Mouse (Mus musculus): Measurements from ENCODE around the gene Fgf6. TPM values are rescaled to one million over a fixed set of nuclear protein-coding genes. Genes with fewer than 3 reads are reported as not detected.

Fgf6 gene
- polyA plus RNA-seq, 1 experiment from 2014 or later: 4.8 TPM

DNA sequence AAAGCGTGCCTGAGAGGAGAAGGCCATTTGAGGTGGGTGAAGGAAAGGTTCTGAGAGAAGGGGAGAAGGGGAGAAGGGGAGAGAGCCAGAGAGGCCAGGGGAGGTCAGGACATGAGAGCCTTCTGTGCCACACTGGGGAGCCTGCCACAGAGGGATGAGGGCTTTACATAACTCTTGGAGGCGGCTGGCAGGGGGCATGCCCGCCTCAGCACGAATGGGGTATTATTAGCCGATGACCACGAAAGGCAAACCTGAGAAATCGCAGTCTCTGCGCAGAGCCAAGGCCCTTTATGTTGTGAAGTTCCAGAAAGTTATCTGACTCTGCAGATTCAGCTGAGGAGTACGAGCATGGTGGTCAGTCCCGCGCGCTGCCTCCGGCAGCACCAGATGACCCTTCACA, 5.4 kb upstream of the Fgf6 start:
- Histone ChIP-seq H3K27ac (replicated peaks; ENCODE audit: low read depth, low read length) (no peak overlapping the region), H3K4me3 (ENCODE audit: low read depth, low read length) (no peak overlapping the region), H3K27me3 (replicated peaks; ENCODE audit: control insufficient read depth, insufficient read depth, low read length) (no peaks in the 10 kb centered on the region), H3K4me2 (ENCODE audit: low read depth, low read length) (no peak overlapping the region), H3K36me3 (ENCODE audit: control insufficient read depth, insufficient read depth, low read length) (no peaks in the 10 kb centered on the region), H3K4me1 (ENCODE audit: control insufficient read depth, insufficient read depth, low read length) (no peaks in the 10 kb centered on the region), H3K9me3 (ENCODE audit: control insufficient read depth, low read length) (no peaks in the 10 kb centered on the region), H3K9ac (ENCODE audit: low read depth, low read length) (no peak overlapping the region)
- WGBS: 87% methylated on average over 13 of the region's 13 CpGs
- DNase-seq (ENCODE audit: low spot score) (no peak), ATAC-seq (ENCODE audit: low read depth) (no peak)

DNA sequence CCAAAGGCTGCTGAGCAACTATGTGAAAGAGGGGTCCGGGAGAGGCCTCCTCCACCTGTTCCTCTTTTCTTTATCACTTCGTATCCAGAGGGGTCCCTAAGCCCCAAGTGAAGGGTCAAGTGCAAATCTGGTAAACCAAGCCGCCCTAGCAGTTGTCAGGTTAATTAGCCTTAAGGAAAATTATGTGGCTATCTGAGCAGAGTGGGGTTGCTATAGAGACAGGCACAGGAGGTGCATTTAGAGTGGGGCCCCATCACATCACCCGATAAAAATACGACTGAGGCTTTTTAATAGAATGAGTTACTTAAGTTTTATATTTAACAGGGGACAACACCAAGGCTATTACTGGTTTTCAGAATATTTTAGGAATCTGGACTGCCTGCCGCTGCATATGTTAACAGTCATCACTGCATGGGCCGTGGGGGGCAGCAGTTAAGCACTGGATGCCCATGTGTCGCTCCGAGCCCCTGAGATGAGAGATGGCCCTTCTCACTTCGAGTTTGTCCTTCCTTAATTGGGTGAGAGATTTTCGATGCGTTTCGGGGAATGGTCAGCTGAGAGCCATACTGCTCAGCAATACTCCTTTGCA, 3.3 kb upstream of the Fgf6 start:
- ATAC-seq (ENCODE audit: low read depth) (peak; percentile 50), DNase-seq (ENCODE audit: low spot score) (peak; percentile 35)
- 72% methylated on average over 13 of the region's 13 CpGs for WGBS
- Histone ChIP-seq H3K9ac (ENCODE audit: low read depth, low read length) (no peak overlapping the region), H3K4me2 (ENCODE audit: low read depth, low read length) (no peak overlapping the region), H3K36me3 (ENCODE audit: control insufficient read depth, insufficient read depth, low read length) (no peaks in the 10 kb centered on the region), H3K27ac (replicated peaks; ENCODE audit: low read depth, low read length) (no peak overlapping the region), H3K4me1 (ENCODE audit: control insufficient read depth, insufficient read depth, low read length) (no peaks in the 10 kb centered on the region), H3K9me3 (ENCODE audit: control insufficient read depth, low read length) (no peaks in the 10 kb centered on the region), H3K27me3 (replicated peaks; ENCODE audit: control insufficient read depth, insufficient read depth, low read length) (no peaks in the 10 kb centered on the region), H3K4me3 (ENCODE audit: low read depth, low read length) (no peak overlapping the region)

DNA sequence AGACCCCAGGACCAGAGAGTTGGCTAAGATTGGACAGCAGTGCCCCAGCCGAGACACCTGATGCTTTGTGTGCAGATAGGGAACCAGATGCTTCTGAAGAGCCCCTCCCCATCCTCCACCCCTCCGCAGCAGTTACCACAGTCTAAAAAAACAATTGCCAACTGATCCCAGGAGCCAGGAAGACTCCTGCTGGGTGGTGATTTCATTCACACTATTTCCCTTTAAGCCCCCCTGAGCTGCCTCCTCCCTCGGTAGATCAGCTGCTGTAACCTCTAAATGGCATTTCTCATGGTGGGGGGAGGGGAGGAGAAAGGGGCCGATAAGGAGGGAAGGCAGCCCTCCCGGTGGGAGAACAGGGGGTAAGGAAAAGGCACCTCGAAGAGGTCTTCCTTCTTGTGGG, 3.9 kb downstream of the Fgf6 start:
- DNase-seq (ENCODE audit: low spot score) (peak; percentile 53), ATAC-seq (ENCODE audit: low read depth) (no peak)
- WGBS: 2% methylated on average over 6 of the region's 6 CpGs
- H3K4me3 ChIP-seq (ENCODE audit: low read depth, low read length): no peak overlapping the region
- H3K4me1 ChIP-seq (ENCODE audit: control insufficient read depth, insufficient read depth, low read length): peaks cover 15% of the 10 kb centered on the region
- H3K9me3 ChIP-seq (ENCODE audit: control insufficient read depth, low read length): no peaks in the 10 kb centered on the region
- H3K27ac ChIP-seq (replicated peaks; ENCODE audit: low read depth, low read length): no peak overlapping the region
- H3K9ac ChIP-seq (ENCODE audit: low read depth, low read length): no peak overlapping the region
- no peak overlapping the region for H3K4me2 ChIP-seq (ENCODE audit: low read depth, low read length)
- H3K36me3 ChIP-seq (ENCODE audit: control insufficient read depth, insufficient read depth, low read length): no peaks in the 10 kb centered on the region
- no peaks in the 10 kb centered on the region for H3K27me3 ChIP-seq (replicated peaks; ENCODE audit: control insufficient read depth, insufficient read depth, low read length)

DNA sequence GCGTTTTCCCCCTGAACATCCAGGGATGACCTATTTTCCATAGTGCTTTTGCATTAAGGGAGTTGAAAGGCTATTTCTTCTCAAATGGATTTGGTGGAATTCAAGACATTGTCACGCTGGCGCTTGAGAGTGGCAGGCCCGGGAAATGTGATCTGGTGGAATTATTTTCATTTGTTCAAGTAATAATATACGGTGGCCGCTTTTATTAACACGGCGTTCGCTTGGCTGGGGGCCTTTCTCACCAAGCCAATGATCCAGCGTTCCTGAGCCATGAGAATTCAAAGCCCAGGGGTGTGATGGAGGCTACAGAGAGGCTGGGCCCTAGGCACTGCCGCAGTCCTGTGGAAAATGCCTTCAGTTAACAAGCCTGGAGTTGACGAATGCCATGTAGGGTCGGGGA, 5.0 kb downstream of the Fgf6 start:
- H3K4me3 ChIP-seq (ENCODE audit: low read depth, low read length): no peak overlapping the region

DNA sequence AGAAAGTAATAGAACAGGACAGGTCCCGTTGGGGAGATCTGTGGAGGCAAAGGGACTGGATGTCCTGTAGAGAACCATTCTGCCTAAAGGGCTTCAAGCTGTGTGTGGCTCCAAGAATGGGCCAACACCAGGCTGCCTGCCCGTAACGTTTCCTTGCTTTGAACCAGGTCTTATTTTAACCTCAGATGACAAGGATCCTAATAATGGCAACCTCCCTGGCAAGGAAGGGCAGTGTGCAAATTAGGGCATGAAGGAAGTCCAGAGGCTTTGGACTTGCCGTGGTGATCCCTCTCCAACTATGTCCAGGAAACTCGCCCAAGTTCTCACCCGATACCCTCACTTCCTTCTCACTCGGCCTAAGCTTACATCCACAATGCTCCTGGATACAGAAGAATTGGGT, 9.4 kb downstream of the Fgf6 start:
- no peak for ATAC-seq (ENCODE audit: low read depth)
- 71% methylated on average over 7 of the region's 7 CpGs for WGBS
- peaks cover 7% of the 10 kb centered on the region for H3K4me1 ChIP-seq (ENCODE audit: control insufficient read depth, insufficient read depth, low read length)
- H3K4me2 ChIP-seq (ENCODE audit: low read depth, low read length): no peak overlapping the region
- no peak overlapping the region for H3K4me3 ChIP-seq (ENCODE audit: low read depth, low read length)
- DNase-seq (ENCODE audit: low spot score): no peak
- no peaks in the 10 kb centered on the region for H3K27me3 ChIP-seq (replicated peaks; ENCODE audit: control insufficient read depth, insufficient read depth, low read length)
- no peaks in the 10 kb centered on the region for H3K9me3 ChIP-seq (ENCODE audit: control insufficient read depth, low read length)
- no peak overlapping the region for H3K27ac ChIP-seq (replicated peaks; ENCODE audit: low read depth, low read length)
- H3K9ac ChIP-seq (ENCODE audit: low read depth, low read length): no peak overlapping the region
- no peaks in the 10 kb centered on the region for H3K36me3 ChIP-seq (ENCODE audit: control insufficient read depth, insufficient read depth, low read length)

More for the DNA sequence above, 5.0 kb downstream of the Fgf6 start:
- 11% methylated on average over 13 of the region's 13 CpGs for WGBS
- Histone ChIP-seq H3K27ac (replicated peaks; ENCODE audit: low read depth, low read length) (no peak overlapping the region), H3K4me1 (ENCODE audit: control insufficient read depth, insufficient read depth, low read length) (peaks cover 15% of the 10 kb centered on the region), H3K9ac (ENCODE audit: low read depth, low read length) (no peak overlapping the region), H3K36me3 (ENCODE audit: control insufficient read depth, insufficient read depth, low read length) (no peaks in the 10 kb centered on the region), H3K9me3 (ENCODE audit: control insufficient read depth, low read length) (no peaks in the 10 kb centered on the region), H3K4me2 (ENCODE audit: low read depth, low read length) (peak overlapping the region; percentile 29), H3K27me3 (replicated peaks; ENCODE audit: control insufficient read depth, insufficient read depth, low read length) (no peaks in the 10 kb centered on the region)
- peak; percentile 79 for ATAC-seq (ENCODE audit: low read depth)
- DNase-seq (ENCODE audit: low spot score): peak; percentile 72

DNA sequence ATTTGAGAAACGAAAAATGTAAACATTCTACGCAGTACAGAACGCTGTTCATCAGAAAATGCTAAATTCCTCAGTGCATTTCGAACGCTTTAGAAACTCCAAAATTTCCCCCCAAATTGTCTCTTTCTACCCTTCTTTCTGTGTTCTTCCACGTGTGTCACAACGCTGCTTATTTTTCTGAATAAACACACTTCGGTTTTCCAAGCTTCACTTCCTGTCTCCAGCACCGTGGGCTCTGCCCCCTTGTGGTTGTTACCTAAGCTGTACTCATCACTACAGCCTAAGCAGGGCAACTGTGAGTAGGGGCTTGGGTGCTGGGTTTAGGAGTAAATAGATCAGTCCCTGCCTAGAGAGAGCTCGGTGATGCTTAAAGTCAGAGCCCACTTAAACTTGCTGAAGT, 19.4 kb downstream of the Fgf6 start:
- peak; percentile 71 for DNase-seq (ENCODE audit: low spot score)
- no peaks in the 10 kb centered on the region for H3K36me3 ChIP-seq (ENCODE audit: control insufficient read depth, insufficient read depth, low read length)
- peak; percentile 65; the same call in 1 of the 2 replicates for ATAC-seq (ENCODE audit: low read depth)
- 0 out of 2 replicates have a peak, but pooled peaks cover 4% of the 10 kb centered on the region for H3K4me1 ChIP-seq (ENCODE audit: control insufficient read depth, insufficient read depth, low read length)
- 37% methylated on average over 10 of the region's 10 CpGs for WGBS
- H3K4me3 ChIP-seq (ENCODE audit: low read depth, low read length): peak overlapping the region; percentile 32
- H3K9ac ChIP-seq (ENCODE audit: low read depth, low read length): peak overlapping the region; percentile 54
- no peaks in the 10 kb centered on the region for H3K9me3 ChIP-seq (ENCODE audit: control insufficient read depth, low read length)
- no peaks in the 10 kb centered on the region for H3K27me3 ChIP-seq (replicated peaks; ENCODE audit: control insufficient read depth, insufficient read depth, low read length)
- no peak overlapping the region for H3K27ac ChIP-seq (replicated peaks; ENCODE audit: low read depth, low read length)
- H3K4me2 ChIP-seq (ENCODE audit: low read depth, low read length): peak overlapping the region; percentile 47

DNA sequence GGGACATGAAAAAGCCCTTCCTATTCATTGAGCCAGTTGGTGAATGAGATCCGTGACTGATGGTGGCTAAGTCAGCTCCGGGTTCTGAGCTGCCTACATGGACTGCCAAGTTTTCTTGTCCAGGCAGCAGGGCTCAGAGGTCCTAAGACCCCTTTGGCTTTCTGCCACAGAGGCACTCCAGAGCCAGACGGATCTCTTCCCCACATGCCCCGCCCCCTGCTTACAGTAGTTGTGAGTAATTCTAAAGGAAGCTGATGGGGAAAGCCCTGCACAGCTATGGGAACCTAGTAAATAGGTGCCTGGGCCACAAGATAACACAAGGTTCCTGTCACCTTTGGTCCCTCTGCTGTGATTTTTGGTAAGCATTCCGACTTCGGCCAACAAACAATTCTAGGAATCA, 29.5 kb downstream of the Fgf6 start:
- WGBS: 56% methylated on average over 6 of the region's 6 CpGs
- DNase-seq (ENCODE audit: low spot score) (peak; percentile 79), ATAC-seq (ENCODE audit: low read depth) (peak; percentile 44; the same call in 1 of the 2 replicates)
- Histone ChIP-seq H3K9me3 (ENCODE audit: control insufficient read depth, low read length) (no peaks in the 10 kb centered on the region), H3K36me3 (ENCODE audit: control insufficient read depth, insufficient read depth, low read length) (no peaks in the 10 kb centered on the region), H3K4me3 (ENCODE audit: low read depth, low read length) (no peak overlapping the region), H3K27ac (replicated peaks; ENCODE audit: low read depth, low read length) (no peak overlapping the region), H3K9ac (ENCODE audit: low read depth, low read length) (no peak overlapping the region), H3K4me2 (ENCODE audit: low read depth, low read length) (no peak overlapping the region), H3K27me3 (replicated peaks; ENCODE audit: control insufficient read depth, insufficient read depth, low read length) (no peaks in the 10 kb centered on the region), H3K4me1 (ENCODE audit: control insufficient read depth, insufficient read depth, low read length) (0 out of 2 replicates have a peak, but pooled peaks cover 4% of the 10 kb centered on the region)

DNA sequence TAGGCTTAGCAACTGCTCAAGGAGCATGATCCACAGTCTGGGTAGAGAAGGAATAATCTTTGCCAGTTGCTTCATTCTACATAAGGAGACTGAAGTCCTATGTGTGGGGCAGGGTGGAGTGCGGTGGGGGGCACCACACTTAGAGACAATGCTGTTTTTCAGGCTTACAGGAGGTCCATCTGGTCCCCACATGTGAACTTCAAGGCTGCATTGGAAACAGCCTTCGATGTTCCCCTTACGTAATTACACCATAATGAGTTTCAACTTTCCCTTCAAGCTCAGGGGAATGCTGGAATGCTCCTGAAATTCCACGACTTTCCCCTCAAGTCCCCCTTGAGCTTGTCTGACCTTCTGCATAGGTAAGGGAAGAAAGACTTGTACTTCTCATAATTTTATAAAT, 35.5 kb downstream of the Fgf6 start:
- peaks cover 4% of the 10 kb centered on the region; the same call in 1 of the 2 replicates for H3K4me1 ChIP-seq (ENCODE audit: control insufficient read depth, insufficient read depth, low read length)
- ATAC-seq (ENCODE audit: low read depth) (peak; percentile 33; the same call in 1 of the 2 replicates), DNase-seq (ENCODE audit: low spot score) (peak; percentile 84)
- H3K4me2 ChIP-seq (ENCODE audit: low read depth, low read length): no peak overlapping the region
- no peaks in the 10 kb centered on the region for H3K36me3 ChIP-seq (ENCODE audit: control insufficient read depth, insufficient read depth, low read length)
- H3K27ac ChIP-seq (replicated peaks; ENCODE audit: low read depth, low read length): peak overlapping the region; percentile 65
- H3K9ac ChIP-seq (ENCODE audit: low read depth, low read length): no peak overlapping the region
- WGBS: 18% methylated on average over 4 of the region's 4 CpGs
- no peaks in the 10 kb centered on the region for H3K27me3 ChIP-seq (replicated peaks; ENCODE audit: control insufficient read depth, insufficient read depth, low read length)
- no peaks in the 10 kb centered on the region for H3K9me3 ChIP-seq (ENCODE audit: control insufficient read depth, low read length)
- H3K4me3 ChIP-seq (ENCODE audit: low read depth, low read length): no peak overlapping the region

DNA sequence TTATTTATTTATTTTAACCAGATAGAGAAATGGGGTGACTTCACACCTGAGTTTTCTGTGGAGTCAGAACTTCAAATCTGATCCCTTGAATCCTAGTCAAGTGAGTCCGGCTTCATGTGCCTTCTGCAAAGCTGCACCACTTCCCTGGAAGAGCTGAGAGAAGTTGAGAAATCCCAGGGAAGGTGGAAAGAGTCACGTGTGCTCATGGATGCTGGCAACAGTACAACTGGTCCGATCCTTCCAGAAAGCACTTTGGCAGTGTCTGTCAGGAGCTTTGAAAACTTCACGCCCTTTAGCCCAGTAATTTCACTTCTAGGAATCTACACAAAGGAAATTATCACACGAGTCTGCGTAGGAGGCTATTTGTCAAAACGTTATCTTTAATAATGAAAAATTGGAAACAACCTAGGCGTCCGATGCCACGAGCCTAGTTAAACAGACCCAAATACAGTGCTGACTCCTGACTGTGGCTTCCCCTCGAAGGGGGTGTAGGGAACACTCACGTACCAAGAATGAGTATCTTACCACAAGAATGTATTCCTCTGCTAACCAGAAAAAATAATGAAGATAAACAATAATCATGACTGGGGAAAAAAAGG, 41.7 kb downstream of the Fgf6 start:
- Histone ChIP-seq H3K4me1 (ENCODE audit: control insufficient read depth, insufficient read depth, low read length) (no peaks in the 10 kb centered on the region; the same call in 1 of the 2 replicates), H3K27me3 (replicated peaks; ENCODE audit: control insufficient read depth, insufficient read depth, low read length) (no peaks in the 10 kb centered on the region), H3K4me2 (ENCODE audit: low read depth, low read length) (no peak overlapping the region), H3K27ac (replicated peaks; ENCODE audit: low read depth, low read length) (no peak overlapping the region), H3K4me3 (ENCODE audit: low read depth, low read length) (no peak overlapping the region), H3K36me3 (ENCODE audit: control insufficient read depth, insufficient read depth, low read length) (no peaks in the 10 kb centered on the region), H3K9me3 (ENCODE audit: control insufficient read depth, low read length) (no peaks in the 10 kb centered on the region), H3K9ac (ENCODE audit: low read depth, low read length) (no peak overlapping the region)
- DNase-seq (ENCODE audit: low spot score) (peak; percentile 44), ATAC-seq (ENCODE audit: low read depth) (no peak)
- WGBS: 67% methylated on average over 12 of the region's 12 CpGs
